Mouse (Mus musculus): ENCODE measurements at regions not wholly inside any gene's neighbourhood (a gene's known extent, or its start where the extent isn't known, plus 50 kb on each side); places are given as distances from the start of the nearest gene placed in this dataset.

- H3K36me3 ChIP-seq (ENCODE audit: control insufficient read depth): no peaks in the 10 kb centered on the region
- H3K27me3 ChIP-seq (ENCODE audit: control insufficient read depth): no peaks in the 10 kb centered on the region
- H3K9me3 ChIP-seq (ENCODE audit: control insufficient read depth, low read length): no peaks in the 10 kb centered on the region
- no peak for TF ChIP-seq GATA1 (IDR thresholded peaks at IDR 0.05; ENCODE audit: low read length)
- no peak for TF ChIP-seq TAL1 (IDR thresholded peaks at IDR 0.05; ENCODE audit: low read length)
- peaks cover 4% of the 10 kb centered on the region for H3K4me1 ChIP-seq (ENCODE audit: control insufficient read depth)
- peak overlapping the region; percentile 58 for H3K4me3 ChIP-seq (replicated peaks)
Measured at GRCm38 (mm10) chr12:69461888-69462840, 89.9 kb upstream of the Gm9887 start.

GRCm38 (mm10) chr12:69460552-69461079 lies 88.4 kb upstream of the Gm9887 start:
- Histone ChIP-seq H3K4me1 (ENCODE audit: control insufficient read depth) (peaks cover 4% of the 10 kb centered on the region), H3K9me3 (ENCODE audit: control insufficient read depth, low read length) (no peaks in the 10 kb centered on the region), H3K4me3 (replicated peaks) (no peak overlapping the region), H3K27me3 (ENCODE audit: control insufficient read depth) (no peaks in the 10 kb centered on the region), H3K36me3 (ENCODE audit: control insufficient read depth) (no peaks in the 10 kb centered on the region)
- TF ChIP-seq GATA1 (IDR thresholded peaks at IDR 0.05; ENCODE audit: low read length) (no peak), TAL1 (IDR thresholded peaks at IDR 0.05; ENCODE audit: low read length) (no peak)

- no peak overlapping the region for H3K4me3 ChIP-seq (replicated peaks)
- H3K27me3 ChIP-seq (ENCODE audit: control insufficient read depth): no peaks in the 10 kb centered on the region
- TF ChIP-seq GATA1 (IDR thresholded peaks at IDR 0.05; ENCODE audit: low read length): no peak
- TF ChIP-seq TAL1 (IDR thresholded peaks at IDR 0.05; ENCODE audit: low read length): no peak
- H3K36me3 ChIP-seq (ENCODE audit: control insufficient read depth): no peaks in the 10 kb centered on the region
- no peaks in the 10 kb centered on the region for H3K9me3 ChIP-seq (ENCODE audit: control insufficient read depth, low read length)
- H3K4me1 ChIP-seq (ENCODE audit: control insufficient read depth): peaks cover 4% of the 10 kb centered on the region
Measured at GRCm38 (mm10) chr12:69458170-69458841, 86.0 kb upstream of the Gm9887 start.

GRCm38 (mm10) chr12:69456746-69457145 lies 84.5 kb upstream of the Gm9887 start:
- H3K27me3 ChIP-seq (ENCODE audit: control insufficient read depth): no peaks in the 10 kb centered on the region
- no peaks in the 10 kb centered on the region for H3K9me3 ChIP-seq (ENCODE audit: control insufficient read depth, low read length)
- no peak overlapping the region for H3K4me3 ChIP-seq (replicated peaks)
- TF ChIP-seq TAL1 (IDR thresholded peaks at IDR 0.05; ENCODE audit: low read length) (no peak), GATA1 (IDR thresholded peaks at IDR 0.05; ENCODE audit: low read length) (no peak)
- peaks cover under 1% of the 10 kb centered on the region for H3K4me1 ChIP-seq (ENCODE audit: control insufficient read depth)
- no peaks in the 10 kb centered on the region for H3K36me3 ChIP-seq (ENCODE audit: control insufficient read depth)

GRCm38 (mm10) chr12:69456116-69456515 lies 83.9 kb upstream of the Gm9887 start:
- H3K27me3 ChIP-seq (ENCODE audit: control insufficient read depth): no peaks in the 10 kb centered on the region
- H3K36me3 ChIP-seq (ENCODE audit: control insufficient read depth): no peaks in the 10 kb centered on the region
- H3K4me3 ChIP-seq (replicated peaks): no peak overlapping the region
- H3K9me3 ChIP-seq (ENCODE audit: control insufficient read depth, low read length): no peaks in the 10 kb centered on the region
- TF ChIP-seq TAL1 (IDR thresholded peaks at IDR 0.05; ENCODE audit: low read length) (no peak), GATA1 (IDR thresholded peaks at IDR 0.05; ENCODE audit: low read length) (no peak)
- no peaks in the 10 kb centered on the region for H3K4me1 ChIP-seq (ENCODE audit: control insufficient read depth)

GRCm38 (mm10) chr12:69455566-69455965 lies 83.3 kb upstream of the Gm9887 start:
- H3K4me1 ChIP-seq (ENCODE audit: control insufficient read depth): no peaks in the 10 kb centered on the region
- H3K27me3 ChIP-seq (ENCODE audit: control insufficient read depth): no peaks in the 10 kb centered on the region
- H3K9me3 ChIP-seq (ENCODE audit: control insufficient read depth, low read length): no peaks in the 10 kb centered on the region
- no peak for TF ChIP-seq TAL1 (IDR thresholded peaks at IDR 0.05; ENCODE audit: low read length)
- H3K36me3 ChIP-seq (ENCODE audit: control insufficient read depth): no peaks in the 10 kb centered on the region
- no peak overlapping the region for H3K4me3 ChIP-seq (replicated peaks)

GRCm38 (mm10) chr12:69453544-69453943 lies 81.3 kb upstream of the Gm9887 start:
- H3K27me3 ChIP-seq (ENCODE audit: control insufficient read depth): peaks cover under 1% of the 10 kb centered on the region
- H3K4me3 ChIP-seq (replicated peaks): no peak overlapping the region
- H3K36me3 ChIP-seq (ENCODE audit: control insufficient read depth): no peaks in the 10 kb centered on the region
- no peaks in the 10 kb centered on the region for H3K4me1 ChIP-seq (ENCODE audit: control insufficient read depth)
- H3K9me3 ChIP-seq (ENCODE audit: control insufficient read depth, low read length): no peaks in the 10 kb centered on the region
- TF ChIP-seq GATA1 (IDR thresholded peaks at IDR 0.05; ENCODE audit: low read length): no peak
- TF ChIP-seq TAL1 (IDR thresholded peaks at IDR 0.05; ENCODE audit: low read length): no peak

- Histone ChIP-seq H3K4me3 (replicated peaks) (no peak overlapping the region), H3K4me1 (ENCODE audit: control insufficient read depth) (no peaks in the 10 kb centered on the region), H3K27me3 (ENCODE audit: control insufficient read depth) (peaks cover 6% of the 10 kb centered on the region), H3K36me3 (ENCODE audit: control insufficient read depth) (no peaks in the 10 kb centered on the region), H3K9me3 (ENCODE audit: control insufficient read depth, low read length) (no peaks in the 10 kb centered on the region)
- TF ChIP-seq TAL1 (IDR thresholded peaks at IDR 0.05; ENCODE audit: low read length) (no peak), GATA1 (IDR thresholded peaks at IDR 0.05; ENCODE audit: low read length) (no peak)
Measured at GRCm38 (mm10) chr12:69452986-69453385, 80.7 kb upstream of the Gm9887 start.

- Histone ChIP-seq H3K9me3 (ENCODE audit: control insufficient read depth, low read length) (no peaks in the 10 kb centered on the region), H3K4me3 (replicated peaks) (no peak overlapping the region), H3K4me1 (ENCODE audit: control insufficient read depth) (peaks cover 4% of the 10 kb centered on the region), H3K27me3 (ENCODE audit: control insufficient read depth) (peaks cover 23% of the 10 kb centered on the region), H3K36me3 (ENCODE audit: control insufficient read depth) (no peaks in the 10 kb centered on the region)
- no peak for TF ChIP-seq TAL1 (IDR thresholded peaks at IDR 0.05; ENCODE audit: low read length)
- TF ChIP-seq GATA1 (IDR thresholded peaks at IDR 0.05; ENCODE audit: low read length): no peak
Measured at GRCm38 (mm10) chr12:69451110-69451509, 78.9 kb upstream of the Gm9887 start.
